Mouse (Mus musculus): ENCODE results near the gene Zfp119b.

The Zfp119b gene

DNA sequence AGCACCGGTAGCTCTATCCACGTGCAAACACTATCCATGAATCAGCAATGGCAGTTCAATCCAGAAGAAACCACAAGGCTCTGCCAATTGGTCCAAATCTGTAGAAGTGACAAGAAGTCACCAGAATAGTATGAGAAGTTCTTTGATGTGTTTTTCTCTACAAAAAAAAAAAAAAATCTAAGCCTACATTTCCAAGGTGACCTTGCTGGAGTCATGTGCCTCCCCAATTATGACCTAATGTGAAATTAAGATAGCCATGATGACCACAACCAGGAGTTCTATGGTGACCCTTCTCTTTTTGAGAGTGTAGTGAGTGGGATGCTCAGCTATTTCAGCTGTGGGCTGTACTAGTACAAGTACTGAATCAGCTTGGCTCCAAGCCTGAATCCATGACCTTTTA is at the start of gene Zfp119b:
Gene Zfp119b (minus strand): TSS at position 101 of the 400 bp plus-strand sequence.
- DNase-seq (ENCODE audit: low spot score in 2 of 2) = no peak

DNA sequence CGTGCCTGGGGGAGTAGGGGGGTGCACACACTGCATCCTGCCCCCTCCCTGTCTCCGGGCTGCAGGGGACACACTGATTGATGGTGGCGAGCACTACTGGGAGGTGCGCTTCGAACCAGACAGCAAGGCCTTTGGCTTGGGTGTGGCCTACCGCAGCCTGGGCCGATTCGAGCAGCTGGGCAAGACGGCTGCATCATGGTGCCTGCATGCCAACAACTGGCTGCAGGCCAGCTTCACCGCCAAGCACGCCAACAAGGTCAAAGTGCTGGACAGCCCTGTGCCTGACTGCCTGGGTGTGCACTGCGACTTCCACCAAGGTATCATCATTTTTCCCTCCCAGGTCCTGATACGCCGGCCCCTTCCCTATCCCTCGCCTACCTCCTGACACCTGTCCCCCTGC is 46.7 kb upstream of the Zfp119b start:
- no peak for DNase-seq (ENCODE audit: low spot score in 2 of 2)

DNA sequence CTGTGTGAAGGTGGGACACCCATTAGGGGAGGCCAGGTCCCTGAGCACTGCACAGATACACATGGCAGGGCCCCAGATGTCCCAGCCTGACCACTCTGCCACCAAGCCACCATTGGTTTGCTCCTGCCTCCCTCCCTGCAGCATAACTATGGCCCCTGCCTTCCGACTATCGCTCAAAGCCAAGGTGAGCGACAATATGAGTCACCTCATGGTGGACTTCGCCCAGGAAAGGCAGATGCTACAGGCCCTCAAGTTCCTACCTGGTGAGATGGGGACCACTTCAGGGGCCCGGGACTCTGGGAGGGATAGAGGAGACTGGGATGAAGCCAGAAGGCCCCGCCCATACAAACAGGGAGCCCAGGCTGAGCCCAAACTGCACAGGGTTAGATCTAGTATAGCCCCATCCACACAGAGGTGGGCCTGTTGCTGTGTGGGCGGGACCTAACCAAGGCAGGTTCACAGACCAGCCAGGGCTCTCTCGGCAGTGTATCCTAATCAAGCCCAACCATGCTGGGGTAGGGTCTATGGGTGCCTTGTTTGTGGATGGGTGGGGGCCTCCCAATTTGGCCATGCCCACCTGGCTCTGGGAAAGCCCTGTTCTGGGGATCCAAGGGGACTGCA is 41.1 kb upstream of the Zfp119b start:
- DNase-seq (ENCODE audit: low spot score in 2 of 2) = no peak

DNA sequence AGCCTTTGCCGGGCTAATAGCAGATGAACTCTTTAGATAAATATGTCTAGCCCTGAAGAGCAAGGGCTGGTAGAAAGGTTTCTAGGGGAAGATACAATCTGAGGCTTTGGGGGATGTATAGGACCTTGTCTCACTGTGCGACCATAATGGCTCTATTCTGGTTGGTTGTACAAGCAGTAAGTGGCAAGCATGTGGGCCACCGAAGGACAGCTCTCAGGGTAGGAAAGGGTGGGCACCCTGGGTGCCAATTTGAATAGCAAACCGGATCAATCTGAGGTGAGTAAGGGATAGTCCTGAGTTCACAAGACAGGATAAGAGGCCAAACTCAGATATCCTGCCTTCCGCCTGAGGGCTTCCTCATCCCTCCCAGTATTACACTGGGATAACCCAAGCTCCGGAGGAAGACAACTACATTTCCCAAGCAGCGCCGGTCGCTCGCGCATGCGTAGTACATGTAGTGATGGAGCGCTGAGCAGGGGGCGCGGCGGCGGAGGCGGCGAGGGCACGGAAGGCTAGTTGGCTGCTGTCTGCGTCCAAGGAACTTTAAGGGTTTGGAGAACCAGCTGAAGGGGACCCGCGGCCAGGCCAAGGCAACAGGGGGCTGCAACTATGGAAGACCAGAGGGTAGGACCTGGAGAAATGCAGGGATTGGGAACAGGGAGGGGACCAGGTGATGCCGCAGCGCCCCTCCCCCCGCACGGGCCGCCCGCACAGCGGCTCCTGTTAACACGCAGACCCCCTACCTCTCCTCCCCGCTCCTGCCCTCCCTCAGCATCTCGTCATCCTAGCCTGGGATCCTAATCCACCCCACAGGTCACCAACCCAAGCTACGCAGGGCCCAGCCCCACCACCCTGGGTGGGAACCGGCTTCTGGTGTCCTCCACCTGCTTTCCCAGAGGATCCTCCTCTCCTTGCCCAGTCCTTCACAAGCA is 37.0 kb upstream of the Zfp119b start, which contains the start of gene Fsd1:
Gene Fsd1 (plus strand): TSS at position 480 of the 932 bp plus-strand sequence.
- DNase-seq (ENCODE audit: low spot score in 2 of 2) = no peak

DNA sequence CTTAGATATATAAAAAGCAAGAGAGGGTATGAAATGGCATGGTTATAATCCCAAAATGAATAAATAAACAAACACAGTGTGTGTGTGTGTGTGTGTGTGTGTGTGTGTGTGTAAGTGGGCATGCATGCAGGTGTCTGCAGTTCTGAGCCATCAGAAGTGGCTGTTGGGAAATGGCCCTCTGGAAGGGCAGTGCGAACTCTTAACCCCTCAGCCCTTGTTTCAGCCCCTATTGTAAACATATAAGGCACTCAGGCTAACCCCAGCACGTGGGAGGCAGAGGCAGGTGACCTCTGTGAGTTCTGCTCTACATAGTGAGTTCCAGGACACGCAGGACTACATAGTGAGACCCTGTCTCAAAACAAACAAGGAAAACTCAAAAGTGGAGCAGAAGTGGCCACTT is 28.0 kb upstream of the Zfp119b start:
- no peak for DNase-seq (ENCODE audit: low spot score in 2 of 2)

DNA sequence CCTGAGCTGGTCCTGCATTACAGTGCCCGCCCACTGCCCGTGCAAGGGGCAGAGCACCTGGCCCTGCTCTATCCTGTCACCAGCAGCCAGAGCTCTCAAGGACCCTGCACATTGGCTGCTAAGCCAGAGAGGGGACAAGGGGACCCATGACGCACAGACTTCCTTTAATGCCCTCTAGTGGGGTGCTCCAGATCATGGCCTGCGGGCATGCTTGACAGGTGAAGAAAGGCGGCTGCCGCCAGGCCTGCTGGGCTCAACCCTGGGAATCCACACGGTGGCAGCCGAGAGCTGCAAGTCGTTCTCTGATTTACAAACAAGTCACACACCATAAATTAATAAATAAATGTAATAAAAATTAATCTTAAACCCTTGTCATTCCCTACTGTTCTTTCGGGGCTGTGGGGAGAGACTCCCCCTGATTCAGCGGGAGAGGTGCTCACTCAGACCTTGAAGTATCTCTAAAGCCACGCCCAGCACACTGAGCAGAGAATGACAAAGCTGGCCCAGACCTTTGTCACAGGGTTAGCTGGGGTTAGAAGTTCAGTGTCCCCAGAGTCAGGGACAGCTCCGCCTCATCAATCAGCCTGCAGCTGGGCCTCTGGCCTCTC is 27.1 kb upstream of the Zfp119b start:
- peak; percentile 59 to 82 for DNase-seq (ENCODE audit: low spot score in 2 of 2)

DNA sequence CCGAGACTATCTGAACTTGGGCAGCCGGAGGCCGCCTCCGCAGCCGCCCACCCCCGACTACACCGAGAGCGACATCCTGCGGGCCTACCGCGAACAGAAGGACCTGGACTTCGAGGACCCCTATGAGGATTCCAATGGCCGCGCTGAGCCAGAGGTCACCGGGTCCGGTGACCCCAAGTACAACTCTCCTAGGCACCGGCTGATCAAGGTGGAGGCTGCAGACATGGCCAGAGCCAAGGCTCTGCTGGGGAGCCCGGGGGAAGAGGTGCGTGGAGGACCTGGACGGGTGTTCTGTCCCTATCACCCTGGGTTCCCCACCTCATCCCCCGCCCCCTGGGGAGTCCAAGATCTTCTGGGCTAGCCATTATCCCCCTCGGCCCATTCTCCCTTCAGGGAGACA is 22.2 kb upstream of the Zfp119b start:
- DNase-seq (ENCODE audit: low spot score in 2 of 2) = no peak

DNA sequence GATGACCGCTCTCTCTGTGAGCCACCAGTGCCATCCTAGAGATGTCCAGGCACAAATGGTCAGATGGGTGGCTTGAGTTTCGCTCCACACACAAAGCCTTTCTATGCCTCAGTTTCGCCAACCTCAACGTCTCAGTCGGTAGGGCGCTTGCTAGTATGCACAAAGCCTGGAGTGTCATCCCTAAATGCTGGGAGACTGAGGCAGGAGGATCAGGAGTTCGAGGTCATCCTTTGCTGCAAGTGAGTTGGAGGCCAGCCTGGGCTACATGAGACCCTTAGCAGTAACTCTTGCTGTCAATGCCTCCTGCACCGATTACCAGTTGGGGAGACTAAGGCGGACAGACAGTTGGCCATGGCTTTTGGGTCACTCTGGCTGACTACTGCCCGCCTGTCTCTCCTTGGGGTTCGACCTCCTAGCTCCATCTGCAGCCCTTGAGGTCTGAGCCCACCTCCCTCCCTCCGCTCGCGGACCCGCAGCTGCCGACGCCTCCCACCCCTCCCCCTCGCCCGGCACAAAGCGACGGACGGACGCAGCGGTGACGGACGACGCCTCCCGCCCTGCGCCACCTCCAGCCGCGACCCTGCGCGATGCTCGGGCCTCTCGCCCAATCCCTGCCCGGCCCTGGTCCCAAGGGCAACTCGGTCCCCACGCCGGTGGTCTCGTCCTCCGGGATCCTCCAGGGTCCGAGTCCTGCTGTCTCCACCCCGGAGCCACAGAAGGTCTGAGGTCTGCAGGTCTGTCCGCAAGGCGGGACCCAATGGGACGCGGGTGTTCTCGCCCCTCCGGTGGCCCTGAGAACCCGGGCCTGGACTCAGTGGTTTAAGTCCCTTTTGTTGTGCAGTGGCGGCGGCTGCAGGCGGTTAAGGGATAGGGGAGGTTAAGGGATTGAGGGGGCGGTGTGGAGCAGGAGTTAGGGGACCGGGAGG is 20.9 kb upstream of the Zfp119b start, which contains the start of gene Shd:
Gene Shd (plus strand): TSS at position 502 of the 926 bp plus-strand sequence.
- DNase-seq (ENCODE audit: low spot score in 2 of 2) = no peak

DNA sequence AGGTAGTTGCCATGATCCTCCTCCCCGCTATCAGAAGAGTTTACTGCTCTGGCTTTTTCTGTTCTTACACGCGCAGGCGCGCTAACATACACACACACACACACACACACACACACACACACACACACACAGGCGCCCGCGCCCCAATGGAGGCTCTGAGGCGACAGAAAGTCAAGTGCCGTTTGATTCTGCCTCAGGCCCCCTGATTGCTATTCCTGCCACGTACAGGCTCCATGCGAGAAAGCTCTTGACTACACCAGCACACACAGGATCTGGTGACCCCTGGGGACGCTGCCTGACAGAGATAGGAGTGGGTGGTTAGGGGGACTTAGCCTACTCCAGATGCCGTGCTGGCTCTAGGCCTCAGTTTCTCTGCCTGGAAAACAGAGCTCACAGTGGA is 20.3 kb upstream of the Zfp119b start:
- no peak for DNase-seq (ENCODE audit: low spot score in 2 of 2)

DNA sequence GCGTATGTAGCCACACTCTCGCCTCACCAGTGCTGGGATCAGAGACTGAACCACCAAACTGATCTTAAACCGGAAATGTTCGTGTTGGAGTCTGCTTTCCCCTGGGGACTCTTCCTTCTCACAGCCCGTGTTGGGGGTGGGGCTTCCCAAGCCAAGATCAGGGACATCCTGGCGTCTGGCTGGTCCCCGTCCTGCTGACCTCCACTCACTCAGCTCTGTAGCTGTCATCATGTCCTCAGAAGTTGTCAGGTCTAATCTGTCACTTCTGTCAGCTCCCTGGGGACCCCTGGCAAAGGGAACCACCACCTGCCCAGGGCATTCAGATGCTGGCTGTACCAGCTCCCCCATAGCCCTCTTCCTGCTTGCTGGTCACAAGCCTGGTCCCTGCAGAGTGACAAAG is 18.9 kb upstream of the Zfp119b start:
- DNase-seq (ENCODE audit: low spot score in 2 of 2) = no peak

DNA sequence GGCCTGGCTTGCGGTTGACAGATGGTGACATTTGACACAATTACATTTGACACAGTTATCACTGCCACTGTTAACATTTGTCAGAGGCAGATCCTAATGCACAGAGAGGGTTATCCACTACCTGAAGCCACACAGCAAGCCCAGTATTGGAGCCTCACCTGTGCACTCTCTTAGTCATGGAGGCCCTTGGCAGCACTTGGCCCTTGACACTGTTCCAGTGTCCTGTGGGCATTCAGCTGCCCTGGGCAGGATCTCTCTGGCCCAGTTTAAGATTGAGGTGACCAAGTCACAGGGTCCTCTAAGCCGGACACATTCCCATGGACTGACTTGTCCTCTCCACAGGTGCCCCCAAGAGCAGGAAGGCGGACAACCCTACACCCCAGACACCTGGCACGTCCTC is 17.9 kb upstream of the Zfp119b start:
- no peak for DNase-seq (ENCODE audit: low spot score in 2 of 2)

DNA sequence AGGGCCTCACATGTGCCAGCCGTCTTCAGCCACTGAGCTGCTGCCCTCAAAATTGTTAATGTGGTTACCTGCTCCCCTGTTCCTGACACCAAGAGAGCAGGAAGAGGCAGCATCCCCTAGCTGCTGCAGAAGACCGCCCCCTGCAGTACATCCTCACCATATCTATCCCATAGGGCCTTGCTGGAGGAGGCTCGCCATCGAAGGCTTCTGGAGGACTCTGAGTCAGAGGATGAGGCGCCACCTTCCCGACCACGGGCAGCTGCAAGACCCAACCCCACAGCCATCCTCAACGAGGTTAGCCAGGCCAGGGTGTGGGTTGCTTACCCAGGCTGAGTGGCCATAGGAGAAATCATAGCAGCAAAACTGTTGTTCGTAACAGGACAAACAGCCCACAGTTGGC is 15.7 kb upstream of the Zfp119b start:
- DNase-seq (ENCODE audit: low spot score in 2 of 2) = no peak

DNA sequence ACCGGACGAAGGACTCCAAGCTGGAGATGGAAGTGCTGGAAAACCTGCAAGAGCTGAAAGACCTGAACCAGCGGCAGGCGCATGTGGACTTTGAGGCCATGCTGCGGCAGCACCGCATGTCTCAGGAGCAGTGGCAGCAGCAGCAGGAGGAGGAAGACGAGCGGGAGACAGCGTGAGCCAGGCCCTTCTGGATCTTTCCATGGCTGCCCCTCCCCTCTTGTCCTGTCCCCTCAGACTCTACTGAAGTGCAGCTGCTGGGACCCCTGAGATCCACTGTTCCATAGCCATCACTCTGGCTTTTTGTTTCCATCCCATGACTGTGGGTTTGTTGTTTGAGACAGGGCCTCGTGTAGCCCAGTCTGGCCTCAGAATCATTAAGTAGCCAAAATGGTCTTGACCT is 15.2 kb upstream of the Zfp119b start:
- DNase-seq (ENCODE audit: low spot score in 2 of 2) = peak in 1 of 2 experiments; percentile 56

DNA sequence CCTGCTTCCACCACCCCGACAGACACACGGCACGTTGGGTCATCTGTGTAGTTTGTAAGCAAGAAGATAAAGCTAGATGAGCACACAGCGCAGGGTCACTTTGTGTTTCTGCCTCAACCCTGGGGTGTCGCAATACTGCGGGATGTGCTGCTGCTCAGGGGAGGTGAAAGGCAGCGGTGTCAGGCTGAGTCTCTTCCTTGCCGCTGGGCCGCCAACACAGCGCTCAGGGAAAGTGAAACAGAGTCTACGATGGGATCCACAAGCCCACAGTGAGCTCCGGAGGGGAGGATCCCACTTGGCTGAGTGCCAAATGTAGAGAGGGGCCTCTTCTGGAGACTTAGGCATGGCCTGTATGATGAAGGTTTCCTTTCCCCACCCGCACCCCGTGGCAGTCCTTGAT is 13.9 kb upstream of the Zfp119b start:
- DNase-seq (ENCODE audit: low spot score in 2 of 2) = peak; percentile 21 to 70

DNA sequence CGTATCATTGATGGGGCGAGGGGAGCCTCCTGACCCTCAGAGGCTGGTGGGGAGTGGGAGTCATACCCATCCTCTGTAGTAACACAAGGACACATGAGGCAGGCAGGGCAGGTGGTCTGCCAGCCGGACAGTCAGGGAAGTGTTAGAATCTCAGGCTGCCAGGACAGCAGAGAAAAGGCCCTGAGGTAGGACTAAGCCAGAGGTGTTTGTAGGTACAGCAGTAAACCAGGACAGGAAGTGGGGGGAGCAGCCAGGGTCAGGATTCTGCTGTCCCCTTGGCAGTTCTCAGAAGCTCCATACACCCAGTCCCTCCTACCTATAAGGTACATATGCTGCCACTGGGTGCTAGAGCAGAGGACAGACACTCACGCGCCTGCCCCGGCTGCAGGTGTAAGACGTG is 12.3 kb upstream of the Zfp119b start:
- DNase-seq (ENCODE audit: low spot score in 2 of 2) = peak in 1 of 2 experiments; percentile 57

DNA sequence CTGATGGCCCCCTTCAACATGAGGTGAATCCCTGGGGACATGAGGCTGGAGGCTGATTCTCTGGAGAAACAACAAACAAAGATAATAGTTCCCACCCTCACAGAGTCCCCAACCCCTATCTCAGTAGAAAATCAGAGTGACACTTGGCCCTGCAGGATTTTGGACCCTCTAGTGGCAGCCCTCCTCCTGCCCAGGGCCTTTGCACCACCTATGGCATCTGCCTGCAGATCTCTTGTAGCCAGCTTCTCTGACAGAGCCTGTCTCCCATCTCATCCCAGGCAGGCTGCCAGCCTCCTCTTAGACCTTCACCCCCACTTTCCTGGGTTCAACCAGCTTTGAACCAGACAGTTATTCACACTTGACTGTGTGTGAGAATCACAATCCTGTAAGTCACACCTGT is 11.5 kb upstream of the Zfp119b start:
- peak in 1 of 2 experiments; percentile 54 for DNase-seq (ENCODE audit: low spot score in 2 of 2)

DNA sequence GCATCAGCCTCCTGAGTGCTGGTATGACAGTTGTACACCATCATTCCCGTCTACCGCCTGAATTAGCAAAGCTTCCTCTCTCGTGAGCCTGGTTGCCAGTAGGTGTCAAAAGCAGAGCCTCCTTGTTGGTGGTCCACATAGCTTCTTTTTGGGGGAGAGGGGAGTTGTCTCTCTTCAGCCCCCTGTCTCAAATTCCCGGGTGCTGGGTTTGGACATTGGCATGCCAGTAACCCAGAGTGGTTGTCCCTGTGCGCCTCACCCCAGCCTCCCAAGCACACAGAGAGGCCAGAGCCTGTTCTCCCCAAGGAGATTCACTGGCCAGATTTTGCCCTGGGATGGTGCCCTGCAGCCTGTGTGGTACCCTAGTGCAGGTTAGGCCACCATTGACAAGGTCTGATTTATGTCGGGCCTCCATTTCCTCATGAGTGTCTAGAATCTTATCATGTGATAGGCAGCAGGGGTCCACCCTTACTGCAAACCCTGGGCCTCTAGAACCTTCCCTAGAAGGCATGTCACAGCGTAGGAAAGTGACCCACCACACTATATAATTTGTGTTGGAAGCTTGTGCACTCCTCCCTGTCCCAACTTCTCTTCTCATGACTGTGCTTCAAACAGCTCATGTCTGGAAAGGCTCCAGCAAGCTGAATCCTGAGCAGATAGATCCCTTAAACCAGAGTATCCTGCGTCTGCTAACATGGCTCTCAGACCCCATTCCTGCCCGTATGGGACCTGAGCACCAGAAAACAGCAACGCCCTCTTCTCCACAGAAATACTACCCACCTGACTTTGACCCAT is 10.8 kb upstream of the Zfp119b start:
- peak in 1 of 2 experiments; percentile 65 for DNase-seq (ENCODE audit: low spot score in 2 of 2)

DNA sequence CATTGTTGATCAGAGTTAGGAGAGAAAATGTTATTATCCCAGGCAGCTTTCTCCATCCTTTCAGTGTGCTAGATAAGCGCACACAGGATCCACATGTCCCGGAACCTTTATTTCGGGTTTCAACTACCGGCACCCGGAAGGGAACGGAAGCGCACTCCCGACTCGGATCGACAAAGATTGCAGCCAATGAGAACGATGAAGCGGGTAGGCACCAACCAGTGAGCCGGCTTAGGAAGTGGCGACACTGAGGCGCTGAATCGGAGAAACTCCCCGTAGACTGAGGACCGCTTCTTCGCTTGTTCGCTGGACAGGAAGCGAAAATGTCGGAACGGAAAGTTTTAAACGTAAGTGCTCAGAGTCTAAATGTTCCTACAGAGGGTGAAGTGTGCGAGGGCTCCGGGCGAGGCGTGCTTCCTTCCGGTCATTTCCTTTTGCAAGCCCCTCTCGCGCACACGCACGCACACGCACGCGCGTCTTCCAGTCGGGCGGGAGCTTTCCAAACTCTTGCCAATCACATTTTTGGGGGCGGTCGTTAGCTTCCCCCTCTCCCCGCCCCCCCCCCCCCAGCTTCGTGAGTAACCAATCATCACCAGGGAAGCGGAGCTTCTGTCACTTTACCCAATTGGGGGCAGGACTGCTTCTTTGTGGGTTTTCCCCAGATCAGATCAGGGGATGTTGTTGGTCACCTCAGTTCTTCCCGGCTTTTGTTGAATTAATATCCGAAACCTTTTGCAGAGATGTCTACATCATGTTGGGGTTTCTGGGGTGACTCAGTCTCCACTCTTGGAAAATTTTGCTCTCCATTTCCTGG is 9.8 kb upstream of the Zfp119b start, which contains the start of gene Yju2:
Gene Yju2 (plus strand): TSS at position 182 of the 811 bp plus-strand sequence.
- DNase-seq (ENCODE audit: low spot score in 2 of 2) = peak; percentile 91 to 94

DNA sequence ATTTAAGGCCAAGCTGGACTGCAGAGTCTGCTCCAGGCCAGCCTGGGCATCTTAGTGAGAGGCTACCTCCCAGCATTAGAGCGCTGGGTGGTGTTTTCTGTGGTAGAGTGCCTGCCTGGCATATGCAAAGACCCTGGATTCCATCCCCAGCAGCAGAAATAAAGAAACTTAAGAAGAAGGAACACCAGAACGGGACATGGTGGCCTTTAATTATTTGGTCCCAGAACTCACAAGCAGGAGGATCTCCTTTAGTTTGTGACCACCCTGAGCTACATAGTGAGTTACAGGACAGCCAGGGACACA is 9.2 kb upstream of the Zfp119b start:
- DNase-seq (ENCODE audit: low spot score in 2 of 2) = peak; percentile 12 to 66

All from spleen, postnatal 4 days (tissue).